Mouse (Mus musculus) kidney, postnatal 10 days (tissue): ENCODE results near the gene Tomm20.
"Not testable (repeated sequence)": the region's sequence is repeated elsewhere in the genome, so short reads cannot be mapped to it uniquely, and the experiment has no call there.

ENCODE experiments used
- DNase-seq: peaks from one replicate; pipeline ENCODE4 v3.0.0; 2021; ENCODE audit warnings: mixed read lengths

The Tomm20 gene

GRCm38 (mm10) chr8:126945730-126946163, at the start of gene Tomm20:
Gene Tomm20 (minus strand): TSS chr8:126945844.
- peak; percentile 99 for DNase-seq

GRCm38 (mm10) chr8:126994506-126994905, 48.9 kb upstream of the Tomm20 start:
- no peak for DNase-seq

GRCm38 (mm10) chr8:126989363-126990153, 43.9 kb upstream of the Tomm20 start:
- no peak for DNase-seq

- no peak for DNase-seq
These were observed 42.8 kb upstream of the Tomm20 start for GRCm38 (mm10) chr8:126988346-126989006.

- DNase-seq, result peak; percentile 91
These were observed 40.9 kb upstream of the Tomm20 start for GRCm38 (mm10) chr8:126986495-126986894.

GRCm38 (mm10) chr8:126980046-126980445, 34.4 kb upstream of the Tomm20 start:
- no peak for DNase-seq

- peak; percentile 31 for DNase-seq
These were observed 33.7 kb upstream of the Tomm20 start for GRCm38 (mm10) chr8:126979091-126979920.

GRCm38 (mm10) chr8:126978535-126978934, 32.9 kb upstream of the Tomm20 start:
- not testable (repeated sequence) for DNase-seq

- DNase-seq, result no peak
These were observed 32.4 kb upstream of the Tomm20 start for GRCm38 (mm10) chr8:126978028-126978427.

- DNase-seq, result no peak
These were observed 31.1 kb upstream of the Tomm20 start for GRCm38 (mm10) chr8:126976608-126977348.

GRCm38 (mm10) chr8:126975706-126976105, 30.1 kb upstream of the Tomm20 start:
- DNase-seq, result no peak

GRCm38 (mm10) chr8:126974511-126974910, 28.9 kb upstream of the Tomm20 start:
- DNase-seq, result no peak

GRCm38 (mm10) chr8:126973686-126974265, 28.1 kb upstream of the Tomm20 start:
- DNase-seq, result no peak

- DNase-seq, result no peak
These were observed 27.0 kb upstream of the Tomm20 start for GRCm38 (mm10) chr8:126972649-126973048.

- no peak for DNase-seq
These were observed 26.5 kb upstream of the Tomm20 start for GRCm38 (mm10) chr8:126972102-126972501.

- no peak for DNase-seq
These were observed 25.6 kb upstream of the Tomm20 start for GRCm38 (mm10) chr8:126971314-126971664.

GRCm38 (mm10) chr8:126970579-126971313, 25.1 kb upstream of the Tomm20 start, which contains the start of gene Rbm34:
Gene Rbm34 (minus strand): TSS chr8:126971071.
- DNase-seq, result peak; percentile 94

- no peak for DNase-seq
These were observed 23.9 kb upstream of the Tomm20 start for GRCm38 (mm10) chr8:126969546-126969945.

- no peak for DNase-seq
These were observed 22.5 kb upstream of the Tomm20 start for GRCm38 (mm10) chr8:126968107-126968506.

GRCm38 (mm10) chr8:126965246-126965645, 19.6 kb upstream of the Tomm20 start:
- no peak for DNase-seq

GRCm38 (mm10) chr8:126962871-126963270, 17.2 kb upstream of the Tomm20 start:
- no peak for DNase-seq
